Mouse (Mus musculus): ENCODE results near the gene Stag3.

Gene Stag3

DNA sequence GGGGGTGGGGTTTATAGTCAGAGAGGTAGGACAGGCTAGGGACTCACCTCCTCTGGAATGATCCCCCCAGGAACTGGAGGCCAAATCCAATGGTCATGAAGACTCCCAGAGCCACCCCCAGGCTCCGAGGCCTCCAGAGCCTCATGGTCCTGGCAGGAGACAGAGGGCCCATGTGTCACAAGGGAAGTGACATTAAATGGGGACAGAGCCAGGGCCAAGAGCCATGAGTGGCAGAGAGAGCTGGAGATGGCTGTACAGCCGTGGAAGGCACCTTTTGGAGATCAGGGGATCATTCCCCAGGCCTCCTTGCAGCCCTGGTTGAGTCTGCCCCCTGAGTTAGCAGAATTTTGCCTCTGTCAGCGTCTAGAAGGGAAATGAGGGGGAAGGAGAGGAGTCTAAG lies 8.8 kb upstream of the Stag3 start:
- WGBS, result 38% methylated on average over 3 of the region's 3 CpGs

DNA sequence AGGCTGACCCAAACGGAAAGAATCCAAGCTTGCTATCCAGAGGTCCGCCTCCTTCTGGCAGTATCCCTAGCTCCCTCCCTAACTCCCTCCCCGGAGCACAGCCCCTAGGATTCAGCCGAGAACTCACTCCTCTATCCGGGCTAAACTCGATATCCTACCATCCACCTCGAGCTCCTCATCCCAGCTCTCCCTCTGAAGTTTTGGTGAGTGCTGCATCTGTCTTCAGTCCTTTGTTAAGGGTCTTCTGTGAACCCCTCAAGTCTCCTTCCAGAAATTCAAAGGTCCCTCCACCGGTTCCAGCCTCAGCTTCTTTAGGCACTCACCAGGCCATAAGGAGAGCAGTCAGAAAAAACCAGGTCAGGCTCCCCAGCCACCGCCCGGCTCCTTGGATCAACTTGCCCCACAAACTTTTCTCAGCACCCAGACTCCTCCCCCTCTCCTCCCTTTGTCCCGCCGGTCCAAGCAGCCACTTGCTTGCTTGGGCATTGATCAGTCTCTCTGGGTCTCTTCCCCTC lies 7.6 kb upstream of the Stag3 start, which contains the start of gene Gal3st4:
TSS of gene Gal3st4 (minus strand) at position 432 of the 515 bp plus-strand sequence.
- WGBS, result 18% methylated on average over 12 of the region's 12 CpGs

DNA sequence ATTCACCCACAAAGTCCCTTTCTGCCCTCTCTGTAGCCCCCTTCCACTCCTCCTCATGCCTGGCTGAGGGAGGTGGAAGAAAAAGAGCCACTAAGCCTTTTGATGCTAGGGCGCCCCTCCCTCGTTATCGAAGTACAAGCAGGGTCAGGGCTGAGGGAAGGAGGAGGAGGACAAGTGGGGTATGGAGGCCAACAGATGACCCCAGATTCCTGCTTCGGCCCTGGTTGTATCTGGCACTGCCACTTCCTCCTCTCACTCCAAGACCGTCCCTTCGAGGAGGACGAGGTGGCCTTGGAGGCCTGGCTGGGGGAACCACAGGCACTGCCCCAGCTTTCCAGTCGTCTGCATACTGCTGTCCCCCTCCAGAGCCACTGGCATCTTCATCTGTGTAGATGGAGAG lies 5.9 kb upstream of the Stag3 start:
- 81% methylated on average over 8 of the region's 8 CpGs for WGBS

GRCm38 (mm10) chr5:138275216-138276050 lies 4.6 kb upstream of the Stag3 start:
- WGBS, result 31% methylated on average over 41 of the region's 41 CpGs

DNA sequence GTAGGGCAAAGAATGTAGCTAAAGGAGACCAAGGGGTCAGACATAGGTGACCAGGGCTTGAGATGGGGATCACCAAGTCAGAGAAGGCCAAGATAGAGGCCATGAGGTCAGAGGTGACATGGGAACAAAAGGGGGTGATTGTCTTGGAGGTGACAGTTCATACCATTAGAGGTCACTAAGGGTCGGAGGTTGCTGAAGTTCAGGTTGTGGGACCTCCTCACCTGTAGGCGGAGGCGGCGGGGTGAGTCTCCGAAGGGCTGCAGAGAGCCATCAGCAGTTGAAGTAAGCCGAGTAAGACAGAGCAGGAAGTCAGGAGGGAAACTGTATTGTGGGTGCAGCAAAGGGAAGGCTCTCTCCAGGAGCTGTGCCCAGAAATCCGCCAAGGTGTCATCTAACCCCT lies 2.0 kb upstream of the Stag3 start:
- WGBS, result 87% methylated on average over 7 of the region's 7 CpGs

GRCm38 (mm10) chr5:138280425-138280768 lies 357 bp downstream of the Stag3 start:
- WGBS, result 21% methylated on average over 26 of the region's 26 CpGs

GRCm38 (mm10) chr5:138280829-138281228 lies 789 bp downstream of the Stag3 start:
- 94% methylated on average over 15 of the region's 15 CpGs for WGBS

GRCm38 (mm10) chr5:138281798-138282197 lies 1.8 kb downstream of the Stag3 start:
- WGBS, result 77% methylated on average over 2 of the region's 2 CpGs

DNA sequence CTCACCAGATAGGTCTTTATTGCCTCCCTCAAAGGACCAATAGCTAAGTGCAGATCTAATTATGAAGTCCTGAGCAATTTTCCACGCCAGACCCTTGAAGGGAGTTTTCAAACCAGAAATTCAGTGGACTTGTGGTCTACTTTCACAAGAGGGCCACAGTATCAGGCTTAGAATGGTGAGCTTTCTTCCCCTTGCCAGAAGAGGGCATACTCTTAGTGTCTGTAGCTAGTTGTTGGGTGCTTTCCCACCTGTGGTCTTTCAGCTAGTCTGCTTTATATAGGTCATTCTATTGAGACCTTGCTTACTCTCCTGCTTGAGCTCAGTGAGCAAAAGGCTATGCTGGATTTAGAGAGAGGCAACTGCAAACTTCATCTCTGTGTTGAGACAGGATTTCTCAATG lies 3.5 kb downstream of the Stag3 start:
- WGBS, result 79% methylated on average over 1 of the region's 1 CpGs

DNA sequence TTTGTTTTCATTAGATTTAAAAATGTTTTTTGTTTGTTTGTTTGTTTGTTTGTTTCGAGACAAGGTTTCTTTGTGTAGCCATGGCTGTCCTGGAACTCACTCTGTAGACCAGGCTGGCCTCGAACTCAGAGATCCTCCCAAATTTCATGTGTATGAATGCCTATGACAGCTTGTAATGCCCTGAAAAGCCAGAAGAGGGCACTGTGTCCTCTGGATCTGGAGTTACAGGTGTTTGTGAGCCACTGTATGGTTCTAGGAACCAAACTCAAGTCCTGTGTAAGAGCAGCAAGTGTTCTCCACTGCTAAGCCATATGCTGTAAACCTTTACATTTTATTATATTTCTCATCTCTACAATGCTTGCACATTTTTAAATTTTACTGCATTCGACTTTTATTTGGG lies 7.8 kb downstream of the Stag3 start:
- WGBS, result 78% methylated on average over 3 of the region's 3 CpGs

- 84% methylated on average over 1 of the region's 1 CpGs for WGBS
Observed at GRCm38 (mm10) chr5:138291638-138292037, 11.6 kb downstream of the Stag3 start.

- 94% methylated on average over 2 of the region's 2 CpGs for WGBS
Observed at GRCm38 (mm10) chr5:138299613-138300012, 19.6 kb downstream of the Stag3 start.

DNA sequence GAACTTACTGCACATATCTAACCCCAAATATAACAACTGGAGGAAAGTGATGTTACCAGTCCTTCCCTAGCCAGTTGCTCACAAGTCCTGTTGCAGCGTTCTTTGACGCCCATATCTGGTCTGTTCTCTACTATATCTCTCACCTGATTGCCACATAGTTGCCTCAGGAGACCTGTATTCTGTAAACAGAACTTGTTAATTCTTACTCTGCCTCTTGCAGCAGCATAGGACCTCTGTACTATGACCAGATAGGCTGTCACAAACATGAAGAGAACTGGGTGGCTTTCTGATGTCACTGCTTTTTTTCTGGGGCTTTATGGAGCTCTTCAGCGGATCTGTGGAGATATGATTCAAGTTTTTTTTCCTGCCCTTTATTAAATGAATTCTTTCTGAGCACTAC lies 32.8 kb downstream of the Stag3 start:
- WGBS, result 92% methylated on average over 3 of the region's 3 CpGs

DNA sequence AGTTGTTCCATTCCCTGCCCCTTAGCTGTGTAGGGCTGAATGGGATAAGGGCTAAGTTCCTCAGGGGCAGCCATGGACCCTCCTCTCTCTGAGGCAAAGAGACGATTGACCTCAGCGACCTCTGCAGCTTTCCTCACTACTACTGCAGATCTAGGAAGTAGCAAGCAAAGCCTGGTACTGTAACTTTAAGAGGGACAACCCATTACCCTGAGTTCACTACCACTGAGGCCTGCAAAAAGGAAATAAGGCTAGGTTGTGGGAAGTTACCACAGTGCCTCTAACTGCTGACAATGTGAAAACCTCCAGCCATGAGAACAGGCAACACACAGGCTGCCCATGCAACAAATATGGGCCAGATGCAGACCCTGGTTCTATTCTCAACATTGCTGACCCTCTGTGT lies 61.6 kb downstream of the Stag3 start, which contains the start of gene Pvrig:
TSS of gene Pvrig (plus strand) at position 301 of the 400 bp plus-strand sequence.
- 85% methylated on average over 2 of the region's 2 CpGs for WGBS

GRCm38 (mm10) chr5:138343216-138343615 lies 63.2 kb downstream of the Stag3 start:
- WGBS, result 91% methylated on average over 3 of the region's 3 CpGs
